8 mouse cellular contexts compared by ENCODE assay signal in the genomic region with DNA sequence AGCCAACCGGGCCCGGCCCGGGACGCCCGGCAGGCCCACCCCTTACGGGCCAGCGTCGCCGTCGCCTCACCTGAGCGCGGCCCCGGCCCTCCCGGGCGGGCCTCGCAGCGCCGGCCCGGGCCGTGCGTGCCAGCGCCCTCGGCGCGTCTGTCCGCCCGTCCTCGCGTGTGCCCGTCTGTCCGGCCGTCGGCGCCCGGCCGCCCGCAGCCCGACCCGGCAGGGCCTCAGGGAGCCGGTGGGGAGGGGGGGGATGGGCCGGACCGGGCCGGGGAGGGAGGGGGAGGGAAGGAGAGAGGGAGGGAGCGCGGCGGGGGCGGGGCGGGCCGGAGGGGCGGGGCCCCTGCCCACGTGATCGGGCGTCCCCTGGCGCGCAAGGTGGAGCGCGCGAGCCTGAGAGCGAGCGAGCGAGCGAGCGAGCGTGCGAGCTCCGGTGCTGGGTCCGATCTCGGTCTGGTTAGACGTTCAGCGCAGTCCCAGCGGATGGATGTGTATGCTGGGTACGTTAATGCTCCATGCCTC. TPM values are rescaled to one million over a fixed set of nuclear protein-coding genes. Genes with fewer than 3 reads are reported as not detected.
DNase-seq lines count a peak whose midpoint lies in the region; ATAC-seq lines count a peak whose summit lies in the region.

A gene (minus strand): TSS at position 325 of the 519 bp plus-strand sequence.

- peak; percentile 17 to 35 for DNase-seq in CD8-positive naive resting alpha-beta T cell, adult 2 months (ENCODE audit: low read depth in 2 of 2, low spot score in 2 of 2)
- DNase-seq in brain, embryonic 18.5 days (ENCODE audit: low read depth, low spot score): peak; percentile 56
- DNase-seq in kidney, postnatal 10 days: peak; percentile 88
- peak; percentile 49 for DNase-seq in telencephalon, adult 2 months (ENCODE audit: low read depth, low spot score)

- peak within 1 kb of the TSS; percentile 99 for H3K9ac ChIP-seq in heart, embryonic 14.5 days (ENCODE audit: low read length)
- H3K9ac ChIP-seq in liver, embryonic 16.5 days (ENCODE audit: low read depth, low read length): peak within 1 kb of the TSS; percentile 91
- peak within 1 kb of the TSS; percentile 99 for H3K9ac ChIP-seq in neural tube, embryonic 13.5 days

- H3K27me3 ChIP-seq in erythroblast, embryonic 14.5 days (ENCODE audit: control insufficient read depth): no peaks in the 10 kb centered on the region; the same call in 1 of the 2 replicates
- H3K27me3 ChIP-seq in heart, embryonic 14.5 days (ENCODE audit: control insufficient read depth, insufficient read depth, low read length): no peaks in the 10 kb centered on the region
- H3K27me3 ChIP-seq in liver, embryonic 16.5 days (ENCODE audit: control insufficient read depth, insufficient read depth, low read depth, low read length): no peaks in the 10 kb centered on the region
- no peaks in the 10 kb centered on the region for H3K27me3 ChIP-seq in neural tube, embryonic 13.5 days

- H3K27ac ChIP-seq in heart, embryonic 14.5 days (replicated peaks in 1 of 2; ENCODE audit: control insufficient read depth in 1 of 2, insufficient read depth in 1 of 2, low read depth in 2 of 2, low read length in 2 of 2): peak within 1 kb of the TSS; percentile 84 to 93
- H3K27ac ChIP-seq in liver, embryonic 16.5 days (ENCODE audit: low read length): peak within 1 kb of the TSS; percentile 85
- H3K27ac ChIP-seq in neural tube, embryonic 13.5 days (replicated peaks): peak within 1 kb of the TSS; percentile 94

- under 1% methylated on average over 49 of the region's 72 CpGs for WGBS in heart, embryonic 14.5 days
- WGBS in liver, embryonic 16.5 days (ENCODE audit: insufficient replicate concordance): under 1% methylated on average over 41 of the region's 72 CpGs
- under 1% methylated on average over 41 of the region's 72 CpGs for WGBS in neural tube, embryonic 13.5 days

- H3K9me3 ChIP-seq in erythroblast, embryonic 14.5 days (ENCODE audit: control insufficient read depth, low read length): no peaks in the 10 kb centered on the region
- no peaks in the 10 kb centered on the region for H3K9me3 ChIP-seq in heart, embryonic 14.5 days (ENCODE audit: control insufficient read depth, low read length)
- H3K9me3 ChIP-seq in liver, embryonic 16.5 days (replicated peaks; ENCODE audit: control insufficient read depth, low read length): no peaks in the 10 kb centered on the region
- no peaks in the 10 kb centered on the region for H3K9me3 ChIP-seq in neural tube, embryonic 13.5 days

- no peaks in the 10 kb centered on the region for H3K36me3 ChIP-seq in erythroblast, embryonic 14.5 days (ENCODE audit: control insufficient read depth)
- no peaks in the 10 kb centered on the region for H3K36me3 ChIP-seq in heart, embryonic 14.5 days (ENCODE audit: control insufficient read depth, insufficient read depth, low read length)
- no peaks in the 10 kb centered on the region for H3K36me3 ChIP-seq in liver, embryonic 16.5 days (ENCODE audit: control insufficient read depth, insufficient read depth)
- H3K36me3 ChIP-seq in neural tube, embryonic 13.5 days: no peaks in the 10 kb centered on the region

- peak within 1 kb of the TSS; percentile 91 for H3K4me3 ChIP-seq in erythroblast, embryonic 14.5 days (replicated peaks)
- H3K4me3 ChIP-seq in heart, embryonic 14.5 days (ENCODE audit: control insufficient read depth in 1 of 2, insufficient read depth in 1 of 2, low read depth in 1 of 2, low read length in 2 of 2): peak within 1 kb of the TSS; percentile 97 to 99
- H3K4me3 ChIP-seq in liver, embryonic 16.5 days (ENCODE audit: low read depth, low read length): peak within 1 kb of the TSS; percentile 89
- peak within 1 kb of the TSS; percentile 87 for H3K4me3 ChIP-seq in neural tube, embryonic 13.5 days

- ATAC-seq in heart, embryonic 14.5 days (ENCODE audit: insufficient number of reproducible peaks, insufficient read depth, low FRiP score, low read depth): peak; percentile 80
- peak; percentile 84 for ATAC-seq in liver, embryonic 16.5 days (ENCODE audit: low read depth)
- peak; percentile 87 for ATAC-seq in neural tube, embryonic 13.5 days (ENCODE audit: low read depth)

- H3K4me1 ChIP-seq in erythroblast, embryonic 14.5 days (ENCODE audit: control insufficient read depth): peaks cover 34% of the 10 kb centered on the region
- peaks cover 2 to 31% of the 10 kb centered on the region in 2 experiments for H3K4me1 ChIP-seq in heart, embryonic 14.5 days (ENCODE audit: control insufficient read depth in 2 of 2, insufficient read depth in 2 of 2, low read length in 2 of 2)
- H3K4me1 ChIP-seq in liver, embryonic 16.5 days (ENCODE audit: control insufficient read depth, low read depth, low read length): peaks cover 23% of the 10 kb centered on the region
- H3K4me1 ChIP-seq in neural tube, embryonic 13.5 days (replicated peaks): peaks cover 38% of the 10 kb centered on the region

- H3K4me2 ChIP-seq in heart, embryonic 14.5 days (ENCODE audit: low read length): peak within 1 kb of the TSS; percentile 85
- peak within 1 kb of the TSS; percentile 96 for H3K4me2 ChIP-seq in liver, embryonic 16.5 days (ENCODE audit: low read depth, low read length)
- H3K4me2 ChIP-seq in neural tube, embryonic 13.5 days: peak within 1 kb of the TSS; percentile 86

RNA-seq across cellular contexts. Expression of the gene that starts here (rescaled TPM):
- 0.63 and 0.81 TPM in 2 replicates for polyA plus RNA-seq in erythroblast, embryonic 14.5 days (2012)
- polyA plus RNA-seq in heart, embryonic 14.5 days (2014; fragmentation: Nextera tagmentation; extraction: Ambion mirVana): 21.1 and 21.9 TPM in 2 replicates
- 4.4 and 5.1 TPM in 2 replicates for polyA plus RNA-seq in liver, embryonic 16.5 days (2015; fragmentation: Nextera tagmentation; extraction: Ambion mirVana)
- polyA plus RNA-seq in neural tube, embryonic 13.5 days (2015; fragmentation: Nextera tagmentation; extraction: Ambion mirVana): 22.5 and 22.8 TPM in 2 replicates

Comparison
In these comparisons a context has a peak if more than half of its experiments do, and no peak if none do; other contexts are left out.
1. Peak in every context shown above with its lines: DNase-seq, ATAC-seq, H3K4me3 ChIP-seq and H3K27ac ChIP-seq.
2. DNase-seq: peak in every context shown above with its lines; median percentile 88 in kidney, postnatal 10 days; 56 in brain, embryonic 18.5 days; 49 in telencephalon, adult 2 months; 26 in CD8-positive naive resting alpha-beta T cell, adult 2 months.